Mouse (Mus musculus) embryonic facial prominence, embryonic 12.5 days (tissue): ENCODE data around the gene Capn7. TPM values are rescaled to one million over a fixed set of nuclear protein-coding genes. Genes with fewer than 3 reads are reported as not detected.

Experiments
- ATAC-seq: fragments of 200-750 bp; cut with Nextera tagmentation; 2 replicates; pipeline ENCODE4 v1.8.0; 2017; ENCODE audit not compliant: insufficient number of reproducible peaks, insufficient read depth, low FRiP score, low TSS enrichment
- H3K27ac ChIP-seq: fragments of 300-500 bp; sonication (generic); 2 replicates; pipeline ENCODE4 v1.5.1; 2016; ENCODE audit warnings: mild to moderate bottlenecking
- H3K27me3 ChIP-seq: fragments of 300-500 bp; sonication (generic); 2 replicates; pipeline ENCODE4 v1.6.1; 2016; ENCODE audit warnings: mild to moderate bottlenecking, moderate library complexity
- H3K36me3 ChIP-seq: fragments of 300-500 bp; sonication (generic); 2 replicates; pipeline ENCODE4 v1.6.1; 2016; ENCODE audit warnings: mild to moderate bottlenecking
- H3K4me1 ChIP-seq: fragments of 300-500 bp; sonication (generic); 2 replicates; pipeline ENCODE4 v1.6.1; 2016
- H3K4me2 ChIP-seq: fragments of 300-500 bp; sonication (generic); replicated peaks from 2 replicates; pipeline ENCODE4 v1.6.1; 2016; ENCODE audit warnings: mild to moderate bottlenecking, moderate library complexity
- H3K4me3 ChIP-seq: fragments of 300-500 bp; sonication (generic); 2 replicates; pipeline ENCODE4 v1.5.1; 2016; ENCODE audit warnings: mild to moderate bottlenecking
- H3K9ac ChIP-seq: fragments of 300-500 bp; sonication (generic); 2 replicates; pipeline ENCODE4 v1.6.1; 2016; ENCODE audit warnings: mild to moderate bottlenecking, moderate library complexity
- H3K9me3 ChIP-seq: fragments of 300-500 bp; sonication (generic); 2 replicates; pipeline ENCODE4 v1.6.1; 2016; ENCODE audit warnings: mild to moderate bottlenecking, moderate library complexity
- WGBS: fragments of 180-500 bp; shearing (Covaris S2); methylation state at CpG from one replicate; pipeline ENCODE4 v1.1.7; 2016; 5-methylcytosine and 5-hydroxymethylcytosine counted together
- polyA plus RNA-seq: library from polyadenylated mRNA; unstranded; fragments of >200 nt; fragmentation: Nextera tagmentation; extraction: Ambion mirVana; gene quantifications from 2 replicates; pipeline ENCODE4 v1.2.1, GENCODE M21; 2016

Gene Capn7
- polyA plus RNA-seq, 1 experiment from 2014 or later, result 43.6 TPM

- H3K4me1 ChIP-seq, result no peaks in the 10 kb centered on the region
- no peak for ATAC-seq
- no peak overlapping the region for H3K4me2 ChIP-seq
- H3K27ac ChIP-seq, result no peak overlapping the region
- no peak overlapping the region for H3K9ac ChIP-seq
- H3K27me3 ChIP-seq, result no peaks in the 10 kb centered on the region
- no peaks in the 10 kb centered on the region for H3K9me3 ChIP-seq
- H3K36me3 ChIP-seq, result no peaks in the 10 kb centered on the region
- no peak overlapping the region for H3K4me3 ChIP-seq
- 81% methylated on average over 7 of the region's 7 CpGs for WGBS
Measured at GRCm38 (mm10) chr14:31326770-31327169, 9.7 kb upstream of the Capn7 start.

- 80% methylated on average over 1 of the region's 1 CpGs for WGBS
Measured at GRCm38 (mm10) chr14:31327196-31327595, 9.2 kb upstream of the Capn7 start.

GRCm38 (mm10) chr14:31327681-31328080 is 8.8 kb upstream of the Capn7 start:
- H3K27me3 ChIP-seq, result no peaks in the 10 kb centered on the region
- no peaks in the 10 kb centered on the region for H3K4me1 ChIP-seq
- H3K4me3 ChIP-seq, result no peak overlapping the region
- no peak overlapping the region for H3K4me2 ChIP-seq
- H3K9ac ChIP-seq, result no peak overlapping the region
- no peak overlapping the region for H3K27ac ChIP-seq
- WGBS, result 89% methylated on average over 4 of the region's 4 CpGs
- H3K9me3 ChIP-seq, result no peaks in the 10 kb centered on the region
- H3K36me3 ChIP-seq, result no peaks in the 10 kb centered on the region
- ATAC-seq, result no peak

More at GRCm38 (mm10) chr14:31327196-31327595, 9.2 kb upstream of the Capn7 start:
- H3K36me3 ChIP-seq, result no peaks in the 10 kb centered on the region
- H3K27ac ChIP-seq, result no peak overlapping the region
- no peaks in the 10 kb centered on the region for H3K4me1 ChIP-seq
- ATAC-seq, result no peak
- no peak overlapping the region for H3K9ac ChIP-seq
- no peaks in the 10 kb centered on the region for H3K27me3 ChIP-seq
- no peak overlapping the region for H3K4me2 ChIP-seq
- no peak overlapping the region for H3K4me3 ChIP-seq
- no peaks in the 10 kb centered on the region for H3K9me3 ChIP-seq

GRCm38 (mm10) chr14:31329741-31330140 is 6.7 kb upstream of the Capn7 start:
- H3K9ac ChIP-seq, result no peak overlapping the region
- no peaks in the 10 kb centered on the region for H3K9me3 ChIP-seq
- H3K27ac ChIP-seq, result no peak overlapping the region
- no peak overlapping the region for H3K4me3 ChIP-seq
- no peaks in the 10 kb centered on the region for H3K27me3 ChIP-seq
- H3K4me1 ChIP-seq, result no peaks in the 10 kb centered on the region
- no peak for ATAC-seq
- H3K4me2 ChIP-seq, result no peak overlapping the region
- 40% methylated on average over 2 of the region's 2 CpGs for WGBS
- H3K36me3 ChIP-seq, result no peaks in the 10 kb centered on the region

GRCm38 (mm10) chr14:31330957-31331356 is 5.5 kb upstream of the Capn7 start:
- no peak for ATAC-seq

GRCm38 (mm10) chr14:31335765-31336164 is 673 bp upstream of the Capn7 start:
- Histone ChIP-seq H3K4me1 (peaks cover 16% of the 10 kb centered on the region), H3K27ac (no peak overlapping the region), H3K9me3 (no peaks in the 10 kb centered on the region), H3K4me2 (peak overlapping the region; percentile 66), H3K9ac (0 out of 2 replicates have a peak overlapping the region, but pooled peaks have one; percentile 86), H3K36me3 (0 out of 2 replicates have a peak, but pooled peaks cover 2% of the 10 kb centered on the region), H3K4me3 (peak overlapping the region; percentile 78; the same call in 1 of the 2 replicates), H3K27me3 (no peaks in the 10 kb centered on the region)
- ATAC-seq, result no peak
- WGBS, result 58% methylated on average over 3 of the region's 3 CpGs

More at GRCm38 (mm10) chr14:31330957-31331356, 5.5 kb upstream of the Capn7 start:
- no peak overlapping the region for H3K9ac ChIP-seq
- H3K36me3 ChIP-seq, result no peaks in the 10 kb centered on the region
- H3K4me2 ChIP-seq, result no peak overlapping the region
- no peak overlapping the region for H3K4me3 ChIP-seq
- H3K9me3 ChIP-seq, result no peaks in the 10 kb centered on the region
- 81% methylated on average over 4 of the region's 4 CpGs for WGBS
- H3K27me3 ChIP-seq, result no peaks in the 10 kb centered on the region
- H3K4me1 ChIP-seq, result 0 out of 2 replicates have a peak, but pooled peaks cover 3% of the 10 kb centered on the region
- no peak overlapping the region for H3K27ac ChIP-seq

- Histone ChIP-seq H3K9ac (peak overlapping the region; percentile 86), H3K4me2 (peak overlapping the region; percentile 66), H3K9me3 (no peaks in the 10 kb centered on the region), H3K36me3 (0 out of 2 replicates have a peak, but pooled peaks cover 6% of the 10 kb centered on the region), H3K27me3 (no peaks in the 10 kb centered on the region), H3K27ac (no peak overlapping the region), H3K4me3 (peak overlapping the region; percentile 78), H3K4me1 (peaks cover 16% of the 10 kb centered on the region)
- WGBS, result 44% methylated on average over 7 of the region's 7 CpGs
- no peak for ATAC-seq
Measured at GRCm38 (mm10) chr14:31337406-31337805, 968 bp downstream of the Capn7 start.

GRCm38 (mm10) chr14:31337947-31338346 is 1.5 kb downstream of the Capn7 start:
- peak overlapping the region; percentile 78; the same call in 1 of the 2 replicates for H3K4me3 ChIP-seq
- no peaks in the 10 kb centered on the region for H3K27me3 ChIP-seq
- peak overlapping the region; percentile 66 for H3K4me2 ChIP-seq
- H3K9me3 ChIP-seq, result no peaks in the 10 kb centered on the region
- no peak overlapping the region for H3K9ac ChIP-seq
- peaks cover 7% of the 10 kb centered on the region; the same call in 1 of the 2 replicates for H3K36me3 ChIP-seq
- ATAC-seq, result no peak
- peaks cover 16% of the 10 kb centered on the region for H3K4me1 ChIP-seq
- no peak overlapping the region for H3K27ac ChIP-seq

- Histone ChIP-seq H3K4me3 (no peak overlapping the region), H3K4me2 (no peak overlapping the region), H3K4me1 (0 out of 2 replicates have a peak, but pooled peaks cover 3% of the 10 kb centered on the region), H3K27me3 (no peaks in the 10 kb centered on the region), H3K27ac (no peak overlapping the region), H3K9me3 (no peaks in the 10 kb centered on the region), H3K9ac (no peak overlapping the region), H3K36me3 (peaks cover 16% of the 10 kb centered on the region)
- no peak for ATAC-seq
- WGBS, result 87% methylated on average over 8 of the region's 8 CpGs
Measured at GRCm38 (mm10) chr14:31343241-31343640, 6.8 kb downstream of the Capn7 start.

- no peak overlapping the region for H3K27ac ChIP-seq
- 78% methylated on average over 1 of the region's 1 CpGs for WGBS
- no peak for ATAC-seq
- no peak overlapping the region for H3K4me2 ChIP-seq
- H3K27me3 ChIP-seq, result no peaks in the 10 kb centered on the region
- no peaks in the 10 kb centered on the region for H3K4me1 ChIP-seq
- no peak overlapping the region for H3K9ac ChIP-seq
- H3K36me3 ChIP-seq, result peaks cover 21% of the 10 kb centered on the region
- H3K4me3 ChIP-seq, result no peak overlapping the region
- no peaks in the 10 kb centered on the region for H3K9me3 ChIP-seq
Measured at GRCm38 (mm10) chr14:31345367-31345766, 8.9 kb downstream of the Capn7 start.

- 97% methylated on average over 2 of the region's 2 CpGs for WGBS
- H3K4me3 ChIP-seq, result no peak overlapping the region
- H3K9me3 ChIP-seq, result no peaks in the 10 kb centered on the region
- no peak overlapping the region for H3K9ac ChIP-seq
- no peaks in the 10 kb centered on the region for H3K27me3 ChIP-seq
- ATAC-seq, result no peak
- H3K4me1 ChIP-seq, result no peaks in the 10 kb centered on the region
- H3K36me3 ChIP-seq, result peaks cover 47% of the 10 kb centered on the region
- H3K4me2 ChIP-seq, result no peak overlapping the region
- no peak overlapping the region for H3K27ac ChIP-seq
Measured at GRCm38 (mm10) chr14:31362236-31362635, 25.8 kb downstream of the Capn7 start.

GRCm38 (mm10) chr14:31364589-31364988 is 28.2 kb downstream of the Capn7 start:
- H3K27me3 ChIP-seq, result no peaks in the 10 kb centered on the region
- H3K27ac ChIP-seq, result no peak overlapping the region
- H3K9me3 ChIP-seq, result no peaks in the 10 kb centered on the region
- H3K9ac ChIP-seq, result no peak overlapping the region
- 90% methylated on average over 4 of the region's 4 CpGs for WGBS
- H3K4me2 ChIP-seq, result no peak overlapping the region
- no peaks in the 10 kb centered on the region for H3K4me1 ChIP-seq
- no peak overlapping the region for H3K4me3 ChIP-seq
- peaks cover 53% of the 10 kb centered on the region for H3K36me3 ChIP-seq
- ATAC-seq, result no peak
